In genomic region chr7:81341563-81341962, GRCm38 (mm10) we compare ENCODE assay signal across 9 mouse cellular contexts. TPM values are rescaled to one million over a fixed set of nuclear protein-coding genes. Genes with fewer than 3 reads are reported as not detected.
A peak's percentile ranks its signal among the peaks of the same experiment; 100 is the strongest.
DNase-seq lines count a peak whose midpoint lies in the region; ATAC-seq and TF ChIP-seq lines count a peak whose summit lies in the region.
"Had no signal": no experiment of that assay in that cellular context is flagged by ENCODE, and none has a peak within 500 bp of the region (broad histone marks: within the 10 kb centered on the region; RNA-seq: fewer than 3 reads in every experiment).

No protein-coding gene starts in this region.

- no peak overlapping the region for H3K9ac ChIP-seq in hindbrain, postnatal 0 days (replicated peaks; ENCODE audit: low read length)
- H3K9ac ChIP-seq in hindbrain, embryonic 13.5 days: no peak overlapping the region
- H3K9ac ChIP-seq in CH12.LX (ENCODE audit: insufficient read depth, low read depth): no peak overlapping the region
- H3K9ac ChIP-seq in liver, postnatal 0 days (replicated peaks): no peak overlapping the region
- H3K9ac ChIP-seq: stomach, embryonic 15.5 days had no signal

- peak; percentile 43; the same call in 1 of the 2 replicates for TF ChIP-seq POLR2A in CH12.LX (IDR thresholded peaks at IDR 0.05; ENCODE audit: low read depth, low read length)

- H3K4me1 ChIP-seq in hindbrain, postnatal 0 days (ENCODE audit: insufficient read depth, low read length): peaks cover 12% of the 10 kb centered on the region
- H3K4me1 ChIP-seq in hindbrain, embryonic 13.5 days (replicated peaks): peaks cover 25% of the 10 kb centered on the region
- peaks cover 2 to 34% of the 10 kb centered on the region in 2 experiments; a peak in 2 of 4 replicates for H3K4me1 ChIP-seq in CH12.LX (ENCODE audit: control insufficient read depth in 1 of 2, insufficient read depth in 2 of 2)
- peaks cover 28% of the 10 kb centered on the region for H3K4me1 ChIP-seq in liver, postnatal 0 days (ENCODE audit: insufficient read depth)

- H3K36me3 ChIP-seq in hindbrain, postnatal 0 days (ENCODE audit: insufficient read depth, low read length): peaks cover 17% of the 10 kb centered on the region; the same call in 1 of the 2 replicates
- H3K36me3 ChIP-seq in hindbrain, embryonic 13.5 days: peaks cover 60% of the 10 kb centered on the region
- peaks cover 64 to 78% of the 10 kb centered on the region in 2 experiments for H3K36me3 ChIP-seq in CH12.LX (replicated peaks in 1 of 2; ENCODE audit: control insufficient read depth in 1 of 2, insufficient read depth in 1 of 2, low read length in 1 of 2)
- peaks cover 42% of the 10 kb centered on the region for H3K36me3 ChIP-seq in liver, postnatal 0 days (replicated peaks; ENCODE audit: insufficient read depth, low read length)

- peaks cover 40% of the 10 kb centered on the region for H3K79me2 ChIP-seq in CH12.LX (replicated peaks; ENCODE audit: control insufficient read depth, extremely low read depth, insufficient read depth, poor library complexity, severe bottlenecking)

- DNase-seq in hindbrain, postnatal 0 days (ENCODE audit: low spot score): peak; percentile 68
- peak; percentile 56 for DNase-seq in CH12.LX (ENCODE audit: extremely low read depth)
- DNase-seq in Patski (ENCODE audit: low read depth, low spot score): no peak
- no peak for DNase-seq in liver, postnatal 0 days
- no peak for DNase-seq in thymus, postnatal 4 days
- no peak for DNase-seq in spleen, postnatal 14 days (ENCODE audit: low spot score in 2 of 2)
- DNase-seq in gastrocnemius, postnatal 14 days: no peak

- CTCF ChIA-PET in Patski (lab: Charles Lee): interaction anchor here (0.9 to 14.2 kb wide), 7 partner anchors 38 to 186 kb away, joined by 3 to 148 read pairs (median 4); no protein-coding TSS in a partner anchor

- no peaks in the 10 kb centered on the region for H3K27me3 ChIP-seq in hindbrain, postnatal 0 days (ENCODE audit: insufficient read depth, low read length)
- H3K27me3 ChIP-seq in hindbrain, embryonic 13.5 days: no peaks in the 10 kb centered on the region
- H3K27me3 ChIP-seq in CH12.LX (replicated peaks) (no peaks in the 10 kb centered on the region), Patski (no peaks in the 10 kb centered on the region)
- H3K27me3 ChIP-seq in liver, postnatal 0 days (ENCODE audit: insufficient read depth, low read length): no peaks in the 10 kb centered on the region
- H3K27me3 ChIP-seq: stomach, embryonic 15.5 days had no signal

- H3K9me3 ChIP-seq in hindbrain, postnatal 0 days (ENCODE audit: low read length): no peaks in the 10 kb centered on the region
- H3K9me3 ChIP-seq in hindbrain, embryonic 13.5 days: no peaks in the 10 kb centered on the region
- no peaks in the 10 kb centered on the region for H3K9me3 ChIP-seq in CH12.LX (replicated peaks; ENCODE audit: low read length)
- H3K9me3 ChIP-seq in liver, postnatal 0 days (ENCODE audit: low read length): no peaks in the 10 kb centered on the region
- H3K9me3 ChIP-seq: stomach, embryonic 15.5 days had no signal

- no peak overlapping the region for H3K4me2 ChIP-seq in hindbrain, postnatal 0 days (ENCODE audit: low read depth, low read length)
- no peak overlapping the region for H3K4me2 ChIP-seq in hindbrain, embryonic 13.5 days
- H3K4me2 ChIP-seq in CH12.LX (ENCODE audit: insufficient read depth, low read depth, poor library complexity, severe bottlenecking): peak overlapping the region; percentile 89; the same call in 1 of the 2 replicates
- H3K4me2 ChIP-seq in liver, postnatal 0 days (ENCODE audit: low read depth, low read length): no peak overlapping the region

- POLR2A ChIA-PET in Patski (lab: Charles Lee): interaction anchor here (1.7 kb wide), 1 partner anchor 174 kb away, joined by 6 read pairs; no protein-coding TSS in a partner anchor

- H3K4me3 ChIP-seq in hindbrain, postnatal 0 days (ENCODE audit: low read length): no peak overlapping the region
- H3K4me3 ChIP-seq in hindbrain, embryonic 13.5 days: no peak overlapping the region
- H3K4me3 ChIP-seq in CH12.LX (replicated peaks in 1 of 3; ENCODE audit: low read depth in 2 of 3, low read length in 2 of 3, poor library complexity in 1 of 3): no peak overlapping the region
- no peak overlapping the region for H3K4me3 ChIP-seq in liver, postnatal 0 days (ENCODE audit: low read depth, low read length)
- H3K4me3 ChIP-seq: stomach, embryonic 15.5 days had no signal

- intact Hi-C loops in gastrocnemius, postnatal 14 days (cut with DNase I; ENCODE audit: low total_unique reads): no loop called here

- no peak for ATAC-seq in hindbrain, postnatal 0 days
- ATAC-seq in hindbrain, embryonic 13.5 days (ENCODE audit: low FRiP score): no peak
- no peak for ATAC-seq in Patski
- ATAC-seq in liver, postnatal 0 days: no peak

- in situ Hi-C loops in CH12.LX (cut with MboI; ENCODE audit: low pct_ligation_motif_present, low pct_unique_long_range_greater_than_20kb, low sequenced_read_pairs) (loop anchor here (5.0 kb wide), 1 partner anchor 174 kb away; no protein-coding TSS in a partner anchor), Patski (cut with MboI; ENCODE audit: low pct_unique_long_range_greater_than_20kb) (loop anchor here (5.0 kb wide), 1 partner anchor 179 kb away; no protein-coding TSS in a partner anchor)

- no peak overlapping the region for H3K27ac ChIP-seq in hindbrain, postnatal 0 days
- no peak overlapping the region for H3K27ac ChIP-seq in hindbrain, embryonic 13.5 days
- H3K27ac ChIP-seq in CH12.LX (ENCODE audit: insufficient read depth, low read depth): no peak overlapping the region
- H3K27ac ChIP-seq in liver, postnatal 0 days (ENCODE audit: low read depth): no peak overlapping the region
- H3K27ac ChIP-seq: stomach, embryonic 15.5 days had no signal

- no peak for TF ChIP-seq EP300 in CH12.LX (IDR thresholded peaks at IDR 0.05; ENCODE audit: low read length)
- TF ChIP-seq EP300 in liver, postnatal 0 days (IDR thresholded peaks at IDR 0.05; ENCODE audit: low read depth): no peak

- TF ChIP-seq RAD21 in CH12.LX (IDR thresholded peaks at IDR 0.05; ENCODE audit: low read depth, low read length): peak; percentile 12

- 38% methylated on average over 3 of the region's 3 CpGs for WGBS in hindbrain, postnatal 0 days
- 47% methylated on average over 3 of the region's 3 CpGs for WGBS in hindbrain, embryonic 13.5 days
- 40% methylated on average over 3 of the region's 3 CpGs for WGBS in liver, postnatal 0 days (ENCODE audit: insufficient replicate concordance)

- peak; percentile 66 for TF ChIP-seq CTCF in hindbrain, postnatal 0 days (IDR thresholded peaks at IDR 0.05; ENCODE audit: low read depth)
- TF ChIP-seq CTCF in CH12.LX (conservative IDR thresholded peaks at IDR 0.05 in 1 of 2, IDR thresholded peaks at IDR 0.05 in 1 of 2; ENCODE audit: low read depth in 2 of 2, low read length in 2 of 2) (peak; percentile 43 to 66), Patski (IDR thresholded peaks at IDR 0.05) (peak; percentile 68)
- peak; percentile 66 for TF ChIP-seq CTCF in liver, postnatal 0 days (IDR thresholded peaks at IDR 0.05; ENCODE audit: low read depth)

- dilution Hi-C loops in CH12.LX (cut with MboI; ENCODE audit: extremely low pct_ligation_motif_present, extremely low pct_unique_long_range_greater_than_20kb, low sequenced_read_pairs): no loop called here

TF ChIP-seq in CH12.LX, 34 proteins besides CTCF, POLR2A, EP300 and RAD21 (continues in another document):
- TF ChIP-seq ZC3H11A (IDR thresholded peaks at IDR 0.05; ENCODE audit: low read depth, low read length) (no peak), BHLHE40 (IDR thresholded peaks at IDR 0.05; ENCODE audit: low read depth, low read length) (no peak), E2F4 (IDR thresholded peaks at IDR 0.05; ENCODE audit: insufficient replicate concordance, low read depth, low read length) (no peak), MEF2A (IDR thresholded peaks at IDR 0.05; ENCODE audit: borderline replicate concordance, low read depth, low read length) (no peak), HCFC1 (IDR thresholded peaks at IDR 0.05; ENCODE audit: low read depth, low read length) (no peak), TCF12 (IDR thresholded peaks at IDR 0.05; ENCODE audit: low read depth, low read length) (0 out of 2 replicates have a peak, but pooled peaks have one; percentile 21), CHD1 (IDR thresholded peaks at IDR 0.05; ENCODE audit: low read depth, low read length) (no peak), ELF1 (IDR thresholded peaks at IDR 0.05; ENCODE audit: low read depth, low read length) (no peak), PAX5 (IDR thresholded peaks at IDR 0.05; ENCODE audit: low read length) (no peak), SMC3 (IDR thresholded peaks at IDR 0.05; ENCODE audit: low read depth, low read length) (peak; percentile 28; the same call in 1 of the 2 replicates), NELFE (IDR thresholded peaks at IDR 0.05; ENCODE audit: low read depth, low read length) (no peak), KAT2A (IDR thresholded peaks at IDR 0.05; ENCODE audit: insufficient replicate concordance, low read length) (no peak), ZNF384 (IDR thresholded peaks at IDR 0.05; ENCODE audit: low read depth, low read length) (no peak), NRF1 (IDR thresholded peaks at IDR 0.05; ENCODE audit: low read depth, low read length) (no peak), SIN3A (IDR thresholded peaks at IDR 0.05; ENCODE audit: low read length) (no peak; the same call in 1 of the 2 replicates), GABPA (IDR thresholded peaks at IDR 0.05; ENCODE audit: insufficient replicate concordance, low read depth, low read length) (no peak), USF1 (IDR thresholded peaks at IDR 0.05; ENCODE audit: low read depth, low read length) (no peak), ZMIZ1 (IDR thresholded peaks at IDR 0.05; ENCODE audit: low read depth, low read length) (peak; percentile 72; the same call in 1 of the 2 replicates), RCOR1 (conservative IDR thresholded peaks at IDR 0.05; ENCODE audit: low read depth, low read length) (no peak), ZKSCAN1 (IDR thresholded peaks at IDR 0.05; ENCODE audit: borderline replicate concordance, low read depth, low read length) (no peak), JUND (conservative IDR thresholded peaks at IDR 0.05; ENCODE audit: low read depth, low read length) (no peak; the same call in 1 of the 2 replicates), CHD2 (IDR thresholded peaks at IDR 0.05; ENCODE audit: low read length) (peak; percentile 82)

RNA-seq across cellular contexts. Expression of gene Rps17, which starts 3.5 kb away (rescaled TPM):
- total RNA-seq in hindbrain, postnatal 0 days (2014; rRNA removed): 433 and 475 TPM in 2 replicates
- polyA plus RNA-seq in hindbrain, postnatal 0 days (2015; fragmentation: Nextera tagmentation; extraction: Ambion mirVana): 759 and 765 TPM in 2 replicates
- 845 and 863 TPM in 2 replicates for polyA plus RNA-seq in hindbrain, embryonic 13.5 days (2015; fragmentation: Nextera tagmentation; extraction: Ambion mirVana)
- total RNA-seq in CH12.LX (2012; rRNA removed) (5,063 and 5,120 TPM in 2 replicates), CH12.LX (2014; rRNA removed) (4,582 and 5,238 TPM in 2 replicates)
- polyA plus RNA-seq in CH12.LX (2012; ENCODE audit: insufficient read length, low read depth) (2,159 and 2,532 TPM in 2 replicates), Patski (2021) (1,237 TPM)
- polyA plus RNA-seq in liver, postnatal 0 days (2015; fragmentation: Nextera tagmentation; extraction: Ambion mirVana): 684 and 710 TPM in 2 replicates
- total RNA-seq in gastrocnemius, postnatal 14 days (2021): 1,000 to 10,000 TPM in 1 of 2 experiments, 100 to 1,000 TPM in 1; 890 to 1,010 TPM

Comparison
In these comparisons a context has a peak if more than half of its experiments do, and no peak if none do; other contexts are left out.
1. DNase-seq: peak in hindbrain, postnatal 0 days (single experiment) and CH12.LX (single experiment); none in Patski (single experiment), liver, postnatal 0 days (single experiment), thymus, postnatal 4 days (single experiment), spleen, postnatal 14 days (0 of 2) and gastrocnemius, postnatal 14 days (single experiment).
2. Peak in every context shown above with its lines, with median percentiles within 50 percentile points of each other: CTCF ChIP-seq.